Mouse (Mus musculus) ES-E14 (cell line): ENCODE results near the gene Oasl2.

Experiments
- CHD2 ChIP-seq: IDR thresholded peaks from 2 replicates; pipeline ENCODE4 v1.6.1; 2014; ENCODE audit warnings: mild to moderate bottlenecking, low read depth, low read length, inconsistent platforms
- HCFC1 ChIP-seq: IDR thresholded peaks from 2 replicates; pipeline ENCODE4 v1.6.1; 2012; ENCODE audit warnings: low read length, inconsistent platforms, borderline replicate concordance; ENCODE audit not compliant: insufficient read depth
- MAFK ChIP-seq: IDR thresholded peaks from 2 replicates; pipeline ENCODE4 v1.6.1; 2014; ENCODE audit warnings: mild to moderate bottlenecking, low read depth, low read length, inconsistent platforms; ENCODE audit not compliant: insufficient read depth
- ZC3H11A ChIP-seq: IDR thresholded peaks from 2 replicates; pipeline ENCODE4 v1.6.1; 2012; ENCODE audit warnings: low read depth, mild to moderate bottlenecking, inconsistent platforms, low read length, borderline replicate concordance
- ZNF384 ChIP-seq: IDR thresholded peaks from 2 replicates; pipeline ENCODE4 v1.6.1; 2012; ENCODE audit warnings: low read depth, low read length, inconsistent platforms

- TF ChIP-seq CHD2: no peak
- TF ChIP-seq ZNF384: no peak
- TF ChIP-seq HCFC1: no peak
- TF ChIP-seq MAFK: no peak
- no peak for TF ChIP-seq ZC3H11A
Measured at GRCm38 (mm10) chr5:114879399-114879798, 17.3 kb upstream of the Oasl2 start.
